Mouse (Mus musculus): ENCODE measurements around the gene Pank3.

DNA sequence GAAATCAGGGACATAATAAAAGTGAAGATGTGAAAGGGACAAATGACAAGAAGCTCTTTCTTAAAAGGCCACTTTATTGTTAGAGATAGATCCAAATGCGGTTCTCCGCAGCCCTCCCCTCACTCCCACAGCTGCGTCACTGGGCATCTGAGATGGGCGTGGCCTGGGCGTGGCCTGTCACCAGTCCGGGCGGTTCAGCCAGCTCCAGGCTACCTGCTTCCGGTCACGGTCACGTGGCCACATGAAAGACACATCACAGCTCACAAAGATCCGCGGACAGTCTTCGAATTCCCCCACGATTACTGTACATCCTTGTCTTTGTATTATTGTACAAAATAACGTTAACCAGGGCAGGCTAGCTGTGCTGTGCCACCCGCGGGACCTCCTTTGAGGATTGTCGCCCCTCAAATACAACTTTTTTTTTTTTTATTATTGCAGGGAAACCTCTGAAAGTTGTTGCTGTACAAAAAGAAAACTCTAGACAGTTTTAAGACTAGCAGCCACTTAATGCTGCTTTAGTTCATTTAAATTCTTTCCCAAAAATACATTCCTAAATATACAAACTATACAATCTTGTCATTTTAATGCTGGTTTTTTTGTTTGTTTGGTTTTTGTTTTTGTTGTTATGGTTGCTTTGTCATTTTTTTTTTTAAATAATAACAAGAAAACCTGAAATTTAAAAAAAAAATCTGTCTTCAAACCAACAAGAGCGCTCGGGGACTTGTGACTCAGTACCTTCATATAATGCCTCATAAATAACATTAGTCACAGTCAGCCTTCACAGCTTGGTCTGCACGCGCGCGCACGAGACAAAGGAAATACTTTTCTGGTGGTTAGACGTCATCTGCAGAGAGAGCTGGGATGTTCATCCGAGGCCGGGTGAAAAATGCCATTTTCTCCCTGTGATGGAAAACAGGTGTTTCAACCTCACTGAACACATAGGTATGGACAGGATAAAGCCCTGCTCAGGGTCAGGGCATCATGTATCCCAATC is 69.4 kb downstream of the Pank3 start:
- peak; percentile 43; the same call in 1 of the 2 replicates for TF ChIP-seq POLR2A (IDR thresholded peaks at IDR 0.05; ENCODE audit: low read depth, low read length)
- TF ChIP-seq CTCF (IDR thresholded peaks at IDR 0.05; ENCODE audit: borderline replicate concordance, insufficient read depth, low read length), result no peak
